Mouse (Mus musculus) hindbrain, embryonic 16.5 days (tissue): Measurements from ENCODE around the gene Syt16. TPM values are rescaled to one million over a fixed set of nuclear protein-coding genes. Genes with fewer than 3 reads are reported as not detected.
A peak's percentile ranks its signal among the peaks of the same experiment; 100 is the strongest.

Experiments
- ATAC-seq: fragments of 200-750 bp; cut with Nextera tagmentation; 2 replicates; pipeline ENCODE4 v1.8.0; 2017; ENCODE audit warnings: moderate TSS enrichment, moderate library complexity
- H3K27ac ChIP-seq: fragments of 300-500 bp; sonication (generic); 2 replicates; pipeline ENCODE4 v1.5.1; 2014; ENCODE audit warnings: low read depth, mild to moderate bottlenecking, control low read depth, low read length, moderate library complexity
- H3K27me3 ChIP-seq: fragments of 300-500 bp; sonication (generic); replicated peaks from 2 replicates; pipeline ENCODE4 v1.6.1; 2014; ENCODE audit warnings: low read length; ENCODE audit not compliant: control insufficient read depth, insufficient read depth
- H3K36me3 ChIP-seq: fragments of 300-500 bp; sonication (generic); 2 replicates; pipeline ENCODE4 v1.6.1; 2014; ENCODE audit warnings: mild to moderate bottlenecking, low read length, moderate library complexity, mixed read lengths; ENCODE audit not compliant: control insufficient read depth, insufficient read depth
- H3K4me1 ChIP-seq: fragments of 300-500 bp; sonication (generic); 2 replicates; pipeline ENCODE4 v1.6.1; 2014; ENCODE audit warnings: low read depth, low read length; ENCODE audit not compliant: control insufficient read depth, insufficient read depth
- H3K4me2 ChIP-seq: fragments of 300-500 bp; sonication (generic); 2 replicates; pipeline ENCODE4 v1.6.1; 2014; ENCODE audit warnings: mild to moderate bottlenecking, low read length, control low read depth, moderate library complexity
- H3K4me3 ChIP-seq: fragments of 300-500 bp; sonication (generic); 2 replicates; pipeline ENCODE4 v1.5.1; 2014; ENCODE audit warnings: mild to moderate bottlenecking, low read length, control low read depth, moderate library complexity
- H3K9ac ChIP-seq: fragments of 300-500 bp; sonication (generic); 2 replicates; pipeline ENCODE4 v1.6.1; 2014; ENCODE audit warnings: low read depth, mild to moderate bottlenecking, control low read depth, low read length, moderate library complexity
- H3K9me3 ChIP-seq: fragments of 300-500 bp; sonication (generic); 2 replicates; pipeline ENCODE4 v1.6.1; 2014; ENCODE audit warnings: mild to moderate bottlenecking, low read length, moderate library complexity; ENCODE audit not compliant: control insufficient read depth
- WGBS: fragments of 180-500 bp; shearing (Covaris S2); extraction: QIAGEN DNeasy Blood & Tissue Kit; methylation state at CpG from one replicate; pipeline ENCODE4 v1.1.7; 2014; 5-methylcytosine and 5-hydroxymethylcytosine counted together
- polyA plus RNA-seq: library from polyadenylated mRNA; unstranded; fragments of >200 nt; fragmentation: Nextera tagmentation; extraction: Ambion mirVana; gene quantifications from 2 replicates; pipeline ENCODE4 v1.2.1, GENCODE M21; 2015

The Syt16 gene
- polyA plus RNA-seq, 1 experiment from 2014 or later, result 76.1 TPM

DNA sequence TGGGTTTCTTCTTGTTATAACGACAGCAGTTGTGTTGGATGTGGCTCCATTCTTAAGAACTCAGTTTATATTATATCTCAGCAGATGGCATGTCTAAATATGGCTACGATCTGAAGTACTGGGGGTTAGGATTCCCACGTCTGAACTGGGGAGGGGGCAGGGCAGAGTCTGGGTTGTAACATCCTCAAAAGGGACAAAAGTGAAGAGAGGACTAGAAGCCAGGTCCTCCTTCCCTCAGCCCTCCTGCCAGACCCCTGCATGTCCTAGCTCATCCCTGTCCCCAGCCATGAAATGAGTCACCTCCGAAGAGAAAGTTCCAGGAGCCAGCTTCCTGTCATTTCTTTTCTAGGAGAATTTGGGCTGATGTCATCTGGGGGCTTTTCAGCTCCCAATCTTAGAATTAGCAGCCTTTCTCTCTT is 111.2 kb downstream of the Syt16 start:
- H3K4me2 ChIP-seq, result no peak overlapping the region
- no peaks in the 10 kb centered on the region for H3K27me3 ChIP-seq
- no peak overlapping the region for H3K4me3 ChIP-seq
- H3K36me3 ChIP-seq, result no peaks in the 10 kb centered on the region
- no peak overlapping the region for H3K9ac ChIP-seq
- ATAC-seq, result no peak
- H3K4me1 ChIP-seq, result peaks cover 5% of the 10 kb centered on the region; the same call in 1 of the 2 replicates
- no peaks in the 10 kb centered on the region for H3K9me3 ChIP-seq
- WGBS, result 47% methylated on average over 4 of the region's 4 CpGs
- no peak overlapping the region for H3K27ac ChIP-seq

DNA sequence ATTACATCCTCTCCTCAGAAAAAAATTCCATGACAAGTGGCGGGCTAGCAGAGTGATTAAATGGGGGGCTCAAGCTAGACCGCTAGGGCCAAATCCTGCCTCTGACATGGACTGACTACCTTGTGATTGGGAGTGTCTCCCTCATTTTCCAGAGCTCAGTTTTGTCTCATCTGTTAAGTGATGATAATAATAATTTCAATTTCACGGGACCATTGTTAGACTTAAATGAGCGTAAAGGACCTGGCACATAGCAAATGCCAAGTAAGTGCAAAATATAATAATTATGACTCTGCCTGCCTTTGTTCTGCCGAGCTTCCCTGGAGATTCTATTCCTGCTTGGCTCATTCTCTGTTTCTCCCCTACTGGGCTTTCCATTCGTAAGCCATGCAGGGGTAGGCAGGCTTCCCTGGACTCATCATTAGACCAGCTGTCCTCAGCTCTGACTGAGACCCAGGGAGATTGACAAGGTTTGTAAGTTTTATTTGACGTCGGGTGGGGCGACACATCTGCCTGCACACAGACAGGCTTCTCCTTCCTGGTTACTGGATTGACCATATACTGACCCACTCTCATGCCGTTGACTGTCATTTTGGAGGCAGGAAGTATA is 112.1 kb downstream of the Syt16 start:
- H3K9me3 ChIP-seq, result no peaks in the 10 kb centered on the region
- H3K36me3 ChIP-seq, result no peaks in the 10 kb centered on the region
- no peak overlapping the region for H3K4me2 ChIP-seq
- H3K4me3 ChIP-seq, result no peak overlapping the region
- H3K4me1 ChIP-seq, result peaks cover 5% of the 10 kb centered on the region; the same call in 1 of the 2 replicates
- H3K27ac ChIP-seq, result no peak overlapping the region
- no peaks in the 10 kb centered on the region for H3K27me3 ChIP-seq
- no peak overlapping the region for H3K9ac ChIP-seq
- 41% methylated on average over 10 of the region's 10 CpGs for WGBS
- peak; percentile 50; the same call in 1 of the 2 replicates for ATAC-seq

DNA sequence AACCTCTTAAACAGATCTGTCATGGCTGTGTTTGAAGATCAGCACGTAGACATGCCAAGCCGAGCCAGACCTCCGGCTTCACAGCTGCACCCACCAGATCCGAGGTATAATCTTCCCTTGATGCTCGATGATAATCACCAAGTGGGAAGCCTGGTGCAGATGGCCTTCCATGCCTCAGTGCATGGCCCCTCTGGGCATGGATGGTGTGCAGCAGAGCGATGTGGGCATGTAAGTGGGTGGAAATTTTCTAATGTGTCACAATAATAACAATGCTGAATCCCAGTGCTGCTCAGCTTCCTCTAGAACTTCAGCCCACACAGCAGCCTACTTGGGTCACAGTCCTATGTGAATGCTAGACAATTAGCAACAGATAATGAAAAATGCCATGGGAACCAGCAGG is 119.4 kb downstream of the Syt16 start:
- H3K27me3 ChIP-seq, result no peaks in the 10 kb centered on the region
- H3K4me2 ChIP-seq, result no peak overlapping the region
- no peak overlapping the region for H3K9ac ChIP-seq
- H3K27ac ChIP-seq, result no peak overlapping the region
- WGBS, result 67% methylated on average over 6 of the region's 6 CpGs
- H3K36me3 ChIP-seq, result no peaks in the 10 kb centered on the region
- peaks cover 2% of the 10 kb centered on the region; the same call in 1 of the 2 replicates for H3K9me3 ChIP-seq
- H3K4me3 ChIP-seq, result no peak overlapping the region
- H3K4me1 ChIP-seq, result no peaks in the 10 kb centered on the region; the same call in 1 of the 2 replicates
- peak; percentile 79 for ATAC-seq

DNA sequence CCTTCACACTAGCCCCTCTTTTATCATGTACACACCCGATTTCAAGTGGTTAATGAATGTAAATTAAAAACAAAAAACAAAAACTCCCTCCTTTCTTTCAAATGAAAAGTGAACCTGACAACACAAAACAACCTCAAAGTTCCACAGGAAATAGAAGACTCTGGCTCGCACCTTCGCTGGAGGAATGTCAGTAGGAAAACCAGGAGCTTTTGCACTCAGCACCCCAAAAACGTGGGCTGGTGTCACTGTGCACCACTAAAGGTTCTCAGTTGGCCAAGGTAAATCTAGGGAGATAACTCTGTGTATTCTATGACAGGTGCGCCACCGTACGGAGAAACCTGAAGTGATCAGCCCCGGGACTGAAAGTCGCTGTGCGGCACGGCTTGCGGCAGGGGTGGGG is 128.3 kb downstream of the Syt16 start:
- no peak for ATAC-seq
- Histone ChIP-seq H3K4me3 (no peak overlapping the region), H3K9ac (no peak overlapping the region), H3K9me3 (peaks cover 10% of the 10 kb centered on the region), H3K27ac (no peak overlapping the region), H3K36me3 (peaks cover 5% of the 10 kb centered on the region), H3K4me1 (no peaks in the 10 kb centered on the region), H3K4me2 (no peak overlapping the region), H3K27me3 (no peaks in the 10 kb centered on the region)
- 82% methylated on average over 12 of the region's 12 CpGs for WGBS

DNA sequence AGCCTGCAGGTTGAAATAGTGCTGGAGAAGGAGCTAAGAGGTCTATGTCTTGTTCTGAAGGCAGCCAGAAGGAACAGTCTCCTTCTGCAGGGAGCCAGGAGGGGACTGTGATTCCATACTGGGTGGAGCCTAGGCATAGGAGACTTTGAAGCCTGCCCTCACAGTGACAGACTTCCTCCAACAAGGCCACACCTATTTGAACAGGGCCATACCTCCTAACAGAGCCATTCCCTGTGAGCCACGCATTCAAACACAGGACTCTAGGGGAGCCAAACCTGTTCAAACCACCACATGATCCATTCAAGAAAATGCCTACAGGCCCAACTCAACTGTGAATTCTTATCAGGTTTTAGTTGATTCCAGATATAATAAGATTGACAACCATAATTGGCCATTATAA is 130.8 kb downstream of the Syt16 start:
- no peak overlapping the region for H3K27ac ChIP-seq
- no peaks in the 10 kb centered on the region for H3K27me3 ChIP-seq
- H3K4me2 ChIP-seq, result no peak overlapping the region
- H3K9ac ChIP-seq, result no peak overlapping the region
- H3K4me3 ChIP-seq, result no peak overlapping the region
- H3K9me3 ChIP-seq, result peaks cover 10% of the 10 kb centered on the region
- no peak for ATAC-seq
- WGBS, result 68% methylated on average over 1 of the region's 1 CpGs
- H3K36me3 ChIP-seq, result peaks cover 5% of the 10 kb centered on the region
- H3K4me1 ChIP-seq, result no peaks in the 10 kb centered on the region; the same call in 1 of the 2 replicates

DNA sequence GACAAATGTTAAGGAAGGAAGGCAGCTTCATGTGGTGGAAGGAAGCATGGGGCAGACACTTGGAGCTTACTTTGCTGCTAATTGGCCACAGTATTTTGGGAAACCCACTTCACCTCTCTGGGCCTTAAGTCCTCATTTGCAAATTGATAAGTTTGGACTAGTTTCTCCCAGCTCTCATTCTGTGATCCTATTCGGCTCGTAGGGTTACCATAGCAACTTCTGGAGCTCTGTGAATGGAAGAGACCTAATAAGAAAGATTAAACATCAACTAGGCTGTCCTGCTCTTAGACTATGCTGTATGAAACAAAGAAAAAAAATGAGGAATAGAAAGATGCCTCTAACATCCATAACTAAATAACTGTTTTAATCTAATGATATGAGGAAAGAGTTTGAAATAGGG is 134.3 kb downstream of the Syt16 start:
- Histone ChIP-seq H3K9me3 (peaks cover 4% of the 10 kb centered on the region), H3K4me3 (no peak overlapping the region), H3K4me2 (no peak overlapping the region), H3K9ac (no peak overlapping the region), H3K27me3 (no peaks in the 10 kb centered on the region), H3K4me1 (no peaks in the 10 kb centered on the region; the same call in 1 of the 2 replicates), H3K27ac (no peak overlapping the region), H3K36me3 (peaks cover 4% of the 10 kb centered on the region; the same call in 1 of the 2 replicates)
- WGBS, result 14% methylated on average over 2 of the region's 2 CpGs
- ATAC-seq, result peak; percentile 56; the same call in 1 of the 2 replicates

DNA sequence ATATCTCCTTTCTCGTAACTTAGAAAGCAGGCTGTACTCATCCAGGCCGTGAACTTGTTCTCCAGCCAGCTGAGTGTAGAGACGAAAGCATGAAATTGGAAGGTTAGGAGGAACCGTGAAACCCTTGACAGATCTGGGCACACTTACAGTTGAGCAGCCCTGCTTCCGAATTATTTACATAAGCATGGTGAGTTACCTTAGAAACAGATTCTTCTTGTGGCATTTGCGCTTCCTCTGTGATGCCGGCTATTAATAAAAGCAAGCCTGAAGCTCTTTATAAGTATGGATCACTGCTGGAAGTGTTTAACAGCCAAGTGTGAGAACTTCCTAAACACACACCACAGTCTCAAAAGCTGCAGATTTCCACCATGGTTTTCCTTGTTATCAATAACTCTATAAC is 144.7 kb downstream of the Syt16 start:
- no peak overlapping the region for H3K27ac ChIP-seq
- no peak overlapping the region for H3K4me2 ChIP-seq
- no peaks in the 10 kb centered on the region for H3K36me3 ChIP-seq
- H3K27me3 ChIP-seq, result no peaks in the 10 kb centered on the region
- no peaks in the 10 kb centered on the region for H3K9me3 ChIP-seq
- 39% methylated on average over 7 of the region's 7 CpGs for WGBS
- no peaks in the 10 kb centered on the region for H3K4me1 ChIP-seq
- ATAC-seq, result peak; percentile 76
- no peak overlapping the region for H3K4me3 ChIP-seq
- no peak overlapping the region for H3K9ac ChIP-seq

DNA sequence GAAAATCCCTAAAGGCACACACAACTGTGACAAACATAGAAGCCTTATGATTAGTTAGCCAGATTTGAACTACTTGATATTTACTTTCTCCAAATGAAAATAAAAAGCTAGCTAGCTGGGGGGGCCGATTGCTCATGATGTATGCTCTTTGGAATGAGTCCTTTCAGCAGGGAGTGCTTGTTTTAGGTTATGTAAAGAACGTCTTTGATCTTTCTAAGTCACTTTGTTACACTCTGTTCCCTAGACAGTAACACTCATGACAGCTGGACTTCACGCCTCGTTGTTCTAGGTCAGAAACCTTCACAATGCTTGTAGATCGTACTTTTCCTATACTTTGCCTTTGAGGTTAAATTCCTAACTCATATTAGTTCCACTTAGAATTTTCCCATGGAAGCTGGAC is 146.9 kb downstream of the Syt16 start:
- Histone ChIP-seq H3K36me3 (no peaks in the 10 kb centered on the region), H3K27ac (no peak overlapping the region), H3K4me3 (no peak overlapping the region), H3K4me1 (no peaks in the 10 kb centered on the region), H3K27me3 (no peaks in the 10 kb centered on the region), H3K9me3 (no peaks in the 10 kb centered on the region), H3K9ac (no peak overlapping the region), H3K4me2 (no peak overlapping the region)
- ATAC-seq, result no peak
- 46% methylated on average over 5 of the region's 5 CpGs for WGBS

DNA sequence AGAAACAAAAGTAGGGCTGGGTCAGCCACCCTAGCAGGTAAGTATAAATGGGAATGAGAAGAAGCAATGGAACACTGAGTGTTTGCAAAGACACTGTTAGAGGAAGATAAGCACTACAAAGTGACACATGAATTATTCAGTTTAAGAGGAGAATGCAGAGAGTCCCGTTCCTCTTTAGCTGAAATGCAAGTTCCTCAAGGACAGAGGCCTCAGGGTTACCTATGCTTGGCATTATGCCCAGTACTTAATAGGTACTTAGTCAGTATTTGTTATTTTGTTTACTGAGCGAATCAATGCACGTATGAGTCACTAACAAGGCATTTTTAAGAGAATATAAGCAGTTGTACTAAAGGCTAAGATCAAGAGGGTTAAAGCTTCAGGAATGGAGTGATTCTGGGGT is 163.3 kb downstream of the Syt16 start:
- Histone ChIP-seq H3K27me3 (no peaks in the 10 kb centered on the region), H3K36me3 (no peaks in the 10 kb centered on the region), H3K4me3 (no peak overlapping the region), H3K9ac (no peak overlapping the region), H3K27ac (no peak overlapping the region), H3K9me3 (no peaks in the 10 kb centered on the region), H3K4me2 (no peak overlapping the region), H3K4me1 (no peaks in the 10 kb centered on the region)
- 79% methylated on average over 3 of the region's 3 CpGs for WGBS
- no peak for ATAC-seq
